Mouse (Mus musculus): ENCODE measurements around the gene Cep55.

The Cep55 gene

DNA sequence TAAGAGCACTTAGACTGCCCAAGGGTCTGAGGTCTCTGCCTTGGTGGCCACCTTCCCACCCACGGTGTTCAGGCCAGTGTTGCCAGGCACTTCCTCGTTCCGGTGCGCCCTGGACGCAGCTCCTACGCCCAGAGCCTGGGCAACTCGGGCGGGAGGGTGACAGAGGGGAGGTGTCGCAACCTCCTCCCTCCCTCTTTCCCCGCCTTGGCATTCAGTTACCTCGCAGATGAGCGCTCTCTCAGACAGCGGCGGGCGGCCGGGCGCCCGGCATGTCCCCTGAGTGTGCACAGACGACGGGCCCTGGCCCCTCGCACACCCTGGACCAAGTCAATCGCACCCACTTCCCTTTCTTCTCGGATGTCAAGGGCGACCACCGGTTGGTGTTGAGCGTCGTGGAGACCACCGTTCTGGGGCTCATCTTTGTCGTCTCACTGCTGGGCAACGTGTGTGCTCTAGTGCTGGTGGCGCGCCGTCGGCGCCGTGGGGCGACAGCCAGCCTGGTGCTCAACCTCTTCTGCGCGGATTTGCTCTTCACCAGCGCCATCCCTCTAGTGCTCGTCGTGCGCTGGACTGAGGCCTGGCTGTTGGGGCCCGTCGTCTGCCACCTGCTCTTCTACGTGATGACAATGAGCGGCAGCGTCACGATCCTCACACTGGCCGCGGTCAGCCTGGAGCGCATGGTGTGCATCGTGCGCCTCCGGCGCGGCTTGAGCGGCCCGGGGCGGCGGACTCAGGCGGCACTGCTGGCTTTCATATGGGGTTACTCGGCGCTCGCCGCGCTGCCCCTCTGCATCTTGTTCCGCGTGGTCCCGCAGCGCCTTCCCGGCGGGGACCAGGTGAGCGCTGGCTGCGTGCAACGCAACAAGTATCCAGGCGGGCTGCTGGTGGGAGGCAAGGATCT, 42.3 kb downstream of the Cep55 start, which contains the start of gene Ffar4:
Gene Ffar4 (plus strand): TSS at position 214 of the 901 bp plus-strand sequence.
- no peak for DNase-seq (ENCODE audit: low spot score in 2 of 2)

DNA sequence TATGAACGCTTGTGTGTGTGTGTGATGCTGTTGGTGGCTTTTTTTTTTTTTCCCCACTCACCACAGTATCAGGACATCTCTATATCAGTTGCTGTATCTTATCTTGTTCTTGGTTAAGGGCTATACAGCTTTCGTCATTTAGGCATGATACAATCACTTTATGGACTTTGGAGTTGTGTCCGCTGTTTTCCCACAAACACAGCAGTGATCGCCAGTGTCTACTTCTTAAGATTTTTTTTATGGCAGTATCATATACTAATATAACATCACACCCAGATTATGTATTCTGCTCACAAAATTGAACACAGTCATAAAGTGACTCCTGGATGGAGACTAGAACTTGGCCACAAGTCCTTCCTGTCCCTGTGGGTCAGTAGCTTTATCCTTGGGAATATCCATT, 53.1 kb downstream of the Cep55 start:
- DNase-seq (ENCODE audit: low spot score in 2 of 2): no peak

DNA sequence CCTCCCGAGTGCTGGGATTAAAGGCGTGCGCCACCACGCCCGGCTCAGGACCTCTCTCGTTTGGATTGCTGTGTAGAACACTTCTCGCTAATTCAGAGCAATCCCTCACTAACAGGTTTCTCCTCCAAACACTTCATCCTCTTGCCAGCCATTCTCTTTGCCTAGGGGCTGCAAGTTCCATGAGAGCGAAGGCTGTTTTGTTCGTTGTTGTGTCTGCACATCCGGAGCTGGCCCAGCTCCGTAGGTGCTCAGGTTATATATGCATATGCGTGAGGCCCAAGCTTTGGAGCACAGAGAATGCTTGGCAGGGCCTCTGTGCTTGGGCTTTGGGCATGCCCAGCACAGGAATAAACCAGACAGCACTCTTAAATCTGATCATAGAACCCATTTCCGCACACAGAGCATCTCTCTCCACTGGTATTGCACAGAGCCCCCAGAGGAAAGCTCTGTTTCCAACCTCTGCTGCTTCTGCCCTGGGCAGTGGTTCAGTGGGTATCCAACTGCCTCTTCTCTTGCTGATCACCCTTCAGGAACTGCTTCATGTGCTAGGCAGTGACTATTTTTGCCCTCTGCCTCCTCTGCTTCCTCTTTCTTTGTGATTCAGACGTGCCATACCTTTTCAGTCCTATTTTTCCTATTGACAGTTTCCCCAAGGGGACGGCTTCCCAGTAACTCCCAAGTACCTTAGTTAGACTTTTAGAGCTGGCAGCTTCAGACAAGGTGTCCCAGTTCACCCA, 54.9 kb downstream of the Cep55 start:
- DNase-seq (ENCODE audit: low spot score in 2 of 2): no peak

DNA sequence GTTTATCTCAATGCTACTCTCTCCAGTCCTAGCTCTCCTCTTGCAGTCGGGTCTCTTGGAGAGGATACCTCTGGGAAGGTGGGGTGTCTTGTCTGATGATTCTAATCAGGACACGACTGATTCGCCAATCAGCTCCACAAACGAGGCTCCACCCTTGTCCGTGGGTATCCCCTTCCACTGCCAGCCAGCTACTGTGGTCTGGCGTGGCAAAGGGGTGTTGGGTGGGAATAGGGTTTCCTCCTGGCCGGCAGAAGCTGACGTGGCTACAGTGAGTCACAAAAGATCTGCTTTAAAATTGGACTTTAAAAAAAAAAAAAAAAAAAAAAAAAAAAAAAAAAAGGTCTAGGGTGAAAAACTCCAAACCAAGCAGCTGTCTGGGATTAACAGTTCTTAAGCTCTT, 56.2 kb downstream of the Cep55 start:
- DNase-seq (ENCODE audit: low spot score in 2 of 2): no peak

DNA sequence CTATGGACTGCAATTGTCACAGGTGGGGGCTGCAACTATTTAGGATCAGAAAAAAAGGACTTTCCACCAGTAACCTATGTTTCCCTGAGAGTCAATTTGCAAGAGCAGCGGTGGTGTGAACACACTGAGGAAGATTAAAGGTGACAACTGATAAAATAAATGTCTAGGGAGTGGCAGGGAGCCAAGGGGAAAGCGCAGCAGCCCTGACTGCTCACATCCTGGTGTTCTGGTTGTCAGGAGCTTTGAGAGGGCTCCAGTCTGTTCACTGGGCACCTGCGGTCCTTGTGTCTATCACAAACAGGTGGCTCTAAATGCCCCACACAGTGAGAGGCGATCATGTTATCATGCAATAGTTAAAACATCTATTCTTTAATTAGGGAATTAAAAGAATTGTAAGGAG, 57.8 kb downstream of the Cep55 start:
- no peak for DNase-seq (ENCODE audit: low spot score in 2 of 2)

DNA sequence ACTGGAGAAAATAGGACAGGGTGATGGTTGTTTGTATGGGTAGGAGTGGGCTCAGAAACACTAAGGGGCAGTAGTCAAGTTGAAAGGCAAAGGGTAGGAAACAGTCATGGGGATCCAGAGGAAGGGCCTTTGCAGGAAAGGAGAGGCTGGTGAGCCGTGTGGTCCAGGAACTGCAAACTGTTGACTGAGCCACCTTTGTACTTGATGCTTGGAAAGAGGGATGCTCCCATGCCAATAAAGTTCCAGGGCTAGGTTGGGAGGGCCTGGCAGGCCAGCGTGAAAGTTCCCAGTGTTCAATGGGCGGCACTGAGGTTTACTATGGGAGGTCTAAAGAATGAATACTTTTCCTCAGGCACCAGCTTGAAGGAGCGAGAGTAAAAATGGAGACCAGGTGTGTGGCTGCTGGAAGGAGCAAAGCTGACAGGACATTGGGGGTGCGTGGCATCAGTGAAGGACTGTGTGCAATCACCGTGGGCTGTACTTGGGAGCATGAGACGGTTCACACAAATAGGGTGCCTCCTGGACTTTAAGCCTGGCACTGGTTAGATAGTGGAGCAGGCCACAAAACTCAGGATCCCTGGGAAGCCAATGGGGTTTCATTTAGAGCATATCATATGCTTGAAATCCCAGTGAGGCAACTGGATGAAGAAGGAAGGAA, 60.2 kb downstream of the Cep55 start:
- DNase-seq (ENCODE audit: low spot score in 2 of 2): no peak

DNA sequence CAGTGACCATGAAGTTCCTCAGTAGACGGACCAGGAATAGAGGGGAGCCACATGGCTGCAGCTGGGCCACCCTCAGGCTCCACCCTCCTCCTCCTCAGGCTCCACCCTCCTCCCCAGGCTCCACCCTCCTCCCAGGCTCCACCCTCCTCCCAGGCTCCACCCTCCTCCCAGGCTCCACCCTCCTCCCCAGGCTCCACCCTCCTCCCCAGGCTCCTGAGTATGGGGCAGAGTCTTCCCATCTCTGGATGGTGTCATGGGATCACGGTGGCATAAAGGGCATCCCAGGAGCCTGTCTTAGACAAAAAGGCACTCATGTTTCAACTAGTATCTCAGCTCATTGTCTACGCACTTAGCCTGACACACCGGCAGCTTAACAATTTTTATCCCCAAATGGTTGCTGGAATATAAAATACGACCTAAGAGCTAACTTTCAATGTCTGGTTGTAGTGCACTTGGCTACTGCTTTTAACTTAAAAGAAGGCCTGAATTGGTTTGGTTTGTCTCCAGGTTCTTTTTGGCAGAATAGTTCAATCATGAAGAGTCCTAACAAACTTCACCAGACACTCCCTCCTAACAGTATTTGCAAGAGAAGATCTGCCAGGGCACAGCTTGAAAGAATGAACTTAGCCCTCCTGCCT, 65.4 kb downstream of the Cep55 start:
- DNase-seq (ENCODE audit: low spot score in 2 of 2): no peak

DNA sequence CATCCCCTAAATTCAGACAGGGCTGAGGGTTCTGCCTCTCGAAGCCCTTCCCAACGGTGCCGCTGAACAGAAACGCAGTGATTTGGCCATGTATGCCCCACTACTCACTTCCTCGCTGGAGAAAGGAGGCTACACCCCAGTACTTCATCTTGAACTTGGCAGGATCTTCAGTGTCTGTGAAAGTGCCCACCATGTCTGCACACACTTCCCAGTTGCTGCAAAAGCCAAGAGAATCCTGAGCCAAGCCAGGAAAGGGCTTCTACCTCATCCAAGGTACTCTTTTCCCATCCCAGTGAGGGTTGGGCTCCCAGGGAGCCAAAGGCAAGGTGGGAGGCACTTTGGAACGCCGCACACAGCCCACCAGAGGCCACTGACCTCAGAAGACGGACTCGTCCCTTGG, 69.1 kb downstream of the Cep55 start:
- DNase-seq (ENCODE audit: low spot score in 2 of 2): no peak
